Mouse (Mus musculus) left cerebral cortex, postnatal 36 days (tissue): ENCODE results near the gene D630036H23Rik. TPM values are rescaled to one million over a fixed set of nuclear protein-coding genes. Genes with fewer than 3 reads are reported as not detected.
"Not testable (repeated sequence)": the region's sequence is repeated elsewhere in the genome, so short reads cannot be mapped to it uniquely, and the experiment has no call there.

ENCODE experiments used
- DNase-seq, 2 experiments: peaks; one replicate each; pipeline ENCODE4 v3.0.0; 2021 to 2022; ENCODE audit warnings: low spot score in 2 of 2, mixed read lengths in 1 of 2
- intact Hi-C: fragments of 180-260 bp; cut with DNase I; formaldehyde crosslinking; loops from one replicate; pipeline ENCODE4 v1.15.1; 2025
- total RNA-seq, 2 experiments: library from RNA; stranded (reverse); gene quantifications; 2 replicates each; pipeline ENCODE4 v1.2.3; 2021

The D630036H23Rik gene
- 1 to 10 TPM; 2.2 TPM for total RNA-seq

- intact Hi-C loops: no loop called here
These were observed at the start of gene D630036H23Rik, which contains the start of gene Ispd for GRCm38 (mm10) chr12:36381441-36382340. Gene D630036H23Rik (minus strand): TSS chr12:36382181. Gene Ispd (plus strand): TSS chr12:36381450.

GRCm38 (mm10) chr12:36426163-36427045 is 44.4 kb upstream of the D630036H23Rik start:
- intact Hi-C loops: no loop called here
- DNase-seq: no peak

More at GRCm38 (mm10) chr12:36381441-36382340, at the start of gene D630036H23Rik, which contains the start of gene Ispd:
- DNase-seq: peak; percentile 89

- intact Hi-C loops: no loop called here
- no peak for DNase-seq
These were observed 43.3 kb upstream of the D630036H23Rik start for GRCm38 (mm10) chr12:36425258-36425657.

DNA sequence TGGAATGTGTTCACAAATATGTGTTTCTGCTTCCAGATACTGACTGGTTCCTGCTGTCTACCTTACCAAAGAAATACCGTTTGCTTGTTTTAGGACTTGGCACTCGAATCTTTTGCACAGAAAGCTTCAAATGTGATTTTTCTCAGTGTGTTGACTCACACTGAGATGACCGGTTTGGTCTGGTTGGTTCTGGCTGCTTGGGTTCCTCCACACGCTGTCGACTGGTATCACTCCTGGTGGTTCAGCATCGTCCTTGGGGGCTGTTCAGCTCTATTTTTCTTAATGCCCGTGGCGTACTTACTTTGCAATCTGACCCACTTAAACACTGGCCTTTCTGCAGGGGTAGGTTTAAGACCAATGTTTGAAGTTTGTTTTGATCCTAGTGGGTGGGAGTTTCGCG is 41.7 kb upstream of the D630036H23Rik start:
- DNase-seq: no peak
- intact Hi-C loops: no loop called here

- intact Hi-C loops: no loop called here
- DNase-seq: no peak
These were observed 13.1 kb upstream of the D630036H23Rik start for GRCm38 (mm10) chr12:36395115-36395514.

DNA sequence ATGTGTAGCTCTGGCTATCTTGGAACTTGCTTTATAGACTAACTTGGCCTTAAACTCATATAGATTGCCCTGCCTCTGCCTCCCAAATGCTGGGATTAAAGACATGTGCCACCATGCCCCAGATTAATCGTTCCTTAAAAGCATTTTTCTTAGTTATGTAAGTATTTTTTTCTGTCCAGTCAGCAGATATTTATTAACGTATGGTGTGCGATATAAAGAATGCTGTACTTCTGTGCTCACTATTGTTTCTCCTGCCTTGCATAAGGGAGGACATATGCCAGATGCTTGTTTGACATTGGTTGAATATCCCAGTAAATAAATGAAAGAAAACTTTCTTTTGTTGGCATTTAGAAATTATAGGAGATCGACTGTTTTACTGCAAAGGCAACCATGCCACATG is 5.0 kb upstream of the D630036H23Rik start:
- intact Hi-C loops: no loop called here
- DNase-seq: no peak

GRCm38 (mm10) chr12:36385386-36385785 is 3.4 kb upstream of the D630036H23Rik start:
- intact Hi-C loops: no loop called here
- no peak for DNase-seq

DNA sequence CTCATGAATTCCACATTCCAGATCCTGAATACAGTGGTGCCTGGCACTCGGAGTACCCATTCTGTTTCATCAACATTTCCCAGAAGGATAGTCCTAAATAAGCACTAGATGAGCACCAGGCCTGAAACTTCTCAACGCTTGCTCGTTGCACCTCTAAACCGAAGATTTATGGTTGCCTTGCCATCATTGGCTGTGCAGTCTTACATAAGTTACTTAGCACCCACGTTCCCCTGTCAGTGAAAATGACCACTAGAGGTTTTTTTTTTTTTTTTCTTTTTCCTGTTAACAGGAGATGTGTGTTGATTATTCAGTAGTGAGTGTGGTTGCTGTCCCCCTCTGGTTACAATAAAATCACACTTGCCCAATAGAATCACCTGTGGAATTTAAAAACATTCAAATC is 1.2 kb downstream of the D630036H23Rik start:
- intact Hi-C loops: no loop called here
- no peak for DNase-seq

DNA sequence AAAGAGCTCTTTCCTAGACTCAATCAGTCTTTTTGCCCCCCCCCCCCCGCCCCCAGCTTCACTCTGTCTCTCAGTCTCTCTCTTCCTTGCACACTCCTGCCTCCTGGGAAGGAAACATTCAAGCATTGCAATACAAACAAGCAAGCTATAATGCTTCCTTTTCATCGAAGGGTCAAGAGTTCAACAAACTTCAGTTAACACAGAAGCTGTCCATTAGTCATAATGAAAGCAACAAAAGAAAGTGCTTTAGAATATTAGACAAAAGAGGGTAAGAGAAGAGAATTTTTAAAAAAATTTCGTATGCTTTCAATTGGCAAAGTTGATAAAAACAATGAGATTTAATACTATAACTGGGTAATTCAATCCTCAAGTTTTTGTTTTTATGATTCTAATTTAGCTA is 1.7 kb downstream of the D630036H23Rik start:
- no peak for DNase-seq
- intact Hi-C loops: no loop called here

DNA sequence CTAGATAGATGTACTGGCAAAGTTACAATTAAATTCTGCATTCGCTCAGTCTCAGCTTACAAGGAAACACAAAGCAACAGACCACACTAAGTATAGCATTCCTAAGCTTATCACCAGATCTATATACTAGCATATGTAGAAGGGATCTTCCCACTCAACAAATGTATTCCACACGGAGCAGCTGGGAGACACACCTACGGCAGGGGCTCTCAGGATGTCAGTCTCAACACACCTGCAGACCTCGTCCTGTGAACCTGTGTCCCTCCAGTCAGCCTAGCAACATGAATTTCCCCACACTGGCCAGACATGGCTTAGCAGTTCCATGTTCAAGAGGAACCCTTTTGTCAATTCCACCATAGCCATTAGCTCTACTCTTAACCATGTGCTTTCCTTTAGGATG is 5.6 kb downstream of the D630036H23Rik start:
- intact Hi-C loops: not testable (repeated sequence)
- peak; percentile 25 to 34 for DNase-seq

GRCm38 (mm10) chr12:36373237-36373998 is 8.6 kb downstream of the D630036H23Rik start:
- no peak for DNase-seq
- intact Hi-C loops: no loop called here

DNA sequence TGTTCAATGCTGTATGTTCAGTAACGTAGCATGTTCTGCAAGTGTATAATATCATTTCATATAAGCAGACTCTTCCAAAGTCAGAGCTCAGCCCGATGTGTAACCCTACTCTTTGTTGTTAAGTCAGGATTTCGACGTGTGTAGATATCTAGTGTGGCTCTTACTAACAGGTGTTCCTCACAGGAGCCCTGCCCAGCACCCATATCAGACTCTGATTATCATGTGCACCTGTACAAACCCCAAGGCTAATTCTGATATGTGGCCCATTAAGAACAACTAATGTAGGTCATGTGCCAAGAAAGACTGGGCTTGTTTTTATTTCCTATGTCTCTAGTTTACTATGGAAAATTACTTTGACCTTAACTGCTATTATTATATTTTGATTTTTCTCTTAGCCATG is 18.0 kb downstream of the D630036H23Rik start:
- intact Hi-C loops: no loop called here
- DNase-seq: no peak

GRCm38 (mm10) chr12:36360693-36361092 is 21.3 kb downstream of the D630036H23Rik start:
- DNase-seq: no peak
- intact Hi-C loops: no loop called here

- intact Hi-C loops: no loop called here
- no peak for DNase-seq
These were observed 21.9 kb downstream of the D630036H23Rik start for GRCm38 (mm10) chr12:36360064-36360463.

DNA sequence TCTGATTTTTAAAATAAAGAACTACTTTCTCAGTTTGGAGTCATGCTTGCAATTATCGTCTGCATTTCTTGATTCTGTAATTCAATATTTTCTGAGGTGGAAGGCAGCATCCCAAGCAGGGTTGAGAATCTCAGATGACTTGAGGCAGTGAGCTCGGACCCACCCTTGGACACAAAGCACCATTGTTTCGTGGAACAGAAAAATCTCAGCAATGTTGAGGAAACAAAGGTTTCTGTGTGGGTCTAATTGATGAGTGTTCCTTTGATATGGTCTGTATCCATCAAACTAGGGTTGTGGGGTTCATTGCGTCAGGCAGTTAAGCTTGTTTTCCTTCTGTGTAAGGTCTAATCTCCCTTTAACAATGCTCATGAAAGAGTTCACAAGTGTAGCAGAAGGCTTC is 37.9 kb downstream of the D630036H23Rik start:
- no peak for DNase-seq
- intact Hi-C loops: no loop called here

- peak; percentile 14 to 33 for DNase-seq
- intact Hi-C loops: no loop called here
These were observed 48.1 kb downstream of the D630036H23Rik start for GRCm38 (mm10) chr12:36333837-36334281.

DNA sequence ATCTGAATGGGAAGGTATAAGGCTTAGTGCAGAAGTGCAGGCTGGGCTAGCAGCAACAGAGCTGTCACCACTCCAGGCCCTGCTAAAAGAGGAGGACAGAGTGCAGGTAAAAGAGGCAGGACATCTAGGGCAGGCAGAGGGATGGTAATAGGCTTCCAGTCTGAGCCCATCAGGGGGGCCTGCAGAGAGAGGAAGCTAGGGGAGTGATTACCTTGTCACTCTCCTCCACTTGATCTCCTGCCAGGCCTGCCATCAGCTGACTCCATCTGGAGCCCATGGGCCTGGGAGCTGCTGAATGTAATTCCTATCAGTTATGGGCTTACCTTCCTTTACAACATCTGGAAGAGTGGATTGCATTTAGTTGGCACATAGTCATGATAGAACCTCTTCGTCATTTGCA is 49.3 kb downstream of the D630036H23Rik start:
- no peak for DNase-seq
- intact Hi-C loops: no loop called here
